Mouse (Mus musculus) midbrain, embryonic 13.5 days (tissue): ENCODE results near the gene Sit1. TPM values are rescaled to one million over a fixed set of nuclear protein-coding genes. Genes with fewer than 3 reads are reported as not detected.
"Not testable (repeated sequence)": the region's sequence is repeated elsewhere in the genome, so short reads cannot be mapped to it uniquely, and the experiment has no call there.

ENCODE experiments used
- ATAC-seq: fragments of 200-750 bp; cut with Nextera tagmentation; 2 replicates; pipeline ENCODE4 v1.8.0; 2017; ENCODE audit warnings: mild to moderate bottlenecking, moderate TSS enrichment, moderate library complexity
- H3K27ac ChIP-seq: fragments of 300-500 bp; sonication (generic); 2 replicates; pipeline ENCODE4 v1.5.1; 2015; ENCODE audit warnings: inconsistent platforms, mild to moderate bottlenecking, moderate library complexity
- H3K27me3 ChIP-seq: fragments of 300-500 bp; sonication (generic); 2 replicates; pipeline ENCODE4 v1.6.1; 2015; ENCODE audit warnings: mild to moderate bottlenecking, inconsistent platforms
- H3K36me3 ChIP-seq: fragments of 300-500 bp; sonication (generic); 2 replicates; pipeline ENCODE4 v1.6.1; 2015; ENCODE audit warnings: mild to moderate bottlenecking, inconsistent platforms
- H3K4me1 ChIP-seq: fragments of 300-500 bp; sonication (generic); replicated peaks from 2 replicates; pipeline ENCODE4 v1.6.1; 2015; ENCODE audit warnings: inconsistent platforms
- H3K4me2 ChIP-seq: fragments of 300-500 bp; sonication (generic); replicated peaks from 2 replicates; pipeline ENCODE4 v1.6.1; 2015; ENCODE audit warnings: moderate library complexity, mild to moderate bottlenecking, inconsistent platforms
- H3K4me3 ChIP-seq: fragments of 300-500 bp; sonication (generic); replicated peaks from 2 replicates; pipeline ENCODE4 v1.5.1; 2015; ENCODE audit warnings: mild to moderate bottlenecking, inconsistent platforms
- H3K9ac ChIP-seq: fragments of 300-500 bp; sonication (generic); replicated peaks from 2 replicates; pipeline ENCODE4 v1.6.1; 2015; ENCODE audit warnings: mild to moderate bottlenecking, inconsistent platforms
- H3K9me3 ChIP-seq: fragments of 300-500 bp; sonication (generic); 2 replicates; pipeline ENCODE4 v1.6.1; 2016; ENCODE audit warnings: mild to moderate bottlenecking, inconsistent platforms
- WGBS: fragments of 180-500 bp; shearing (Covaris S2); methylation state at CpG from one replicate; pipeline ENCODE4 v1.1.7; 2015; 5-methylcytosine and 5-hydroxymethylcytosine counted together
- polyA plus RNA-seq: library from polyadenylated mRNA; unstranded; fragments of >200 nt; fragmentation: Nextera tagmentation; extraction: Ambion mirVana; gene quantifications from 2 replicates; pipeline ENCODE4 v1.2.1, GENCODE M21; 2015

Sit1 gene
- polyA plus RNA-seq, 1 experiment from 2014 or later = not detected

GRCm38 (mm10) chr4:43497946-43498345, 14.4 kb upstream of the Sit1 start:
- no peak overlapping the region for H3K27ac ChIP-seq
- 0 out of 2 replicates have a peak, but pooled peaks cover 9% of the 10 kb centered on the region for H3K36me3 ChIP-seq
- H3K4me3 ChIP-seq = peak overlapping the region; percentile 53
- H3K9me3 ChIP-seq = no peaks in the 10 kb centered on the region
- H3K4me1 ChIP-seq = peaks cover 51% of the 10 kb centered on the region
- no peak for ATAC-seq
- peak overlapping the region; percentile 49; the same call in 1 of the 2 replicates for H3K9ac ChIP-seq
- peak overlapping the region; percentile 78 for H3K4me2 ChIP-seq
- 0 out of 2 replicates have a peak, but pooled peaks cover 5% of the 10 kb centered on the region for H3K27me3 ChIP-seq
- WGBS = 83% methylated on average over 4 of the region's 4 CpGs

- no peaks in the 10 kb centered on the region for H3K9me3 ChIP-seq
- no peak overlapping the region for H3K4me3 ChIP-seq
- 0 out of 2 replicates have a peak, but pooled peaks cover 5% of the 10 kb centered on the region for H3K27me3 ChIP-seq
- H3K27ac ChIP-seq = no peak overlapping the region
- no peak for ATAC-seq
- WGBS = 96% methylated on average over 8 of the region's 8 CpGs
- H3K4me2 ChIP-seq = 0 out of 2 replicates have a peak overlapping the region, but pooled peaks have one; percentile 78
- 0 out of 2 replicates have a peak, but pooled peaks cover 9% of the 10 kb centered on the region for H3K36me3 ChIP-seq
- H3K4me1 ChIP-seq = peaks cover 51% of the 10 kb centered on the region
- no peak overlapping the region; the same call in 1 of the 2 replicates for H3K9ac ChIP-seq
Observed at GRCm38 (mm10) chr4:43497405-43497804, 13.9 kb upstream of the Sit1 start.

GRCm38 (mm10) chr4:43496587-43496986, 13.1 kb upstream of the Sit1 start:
- WGBS = 45% methylated on average over 6 of the region's 6 CpGs
- no peaks in the 10 kb centered on the region for H3K9me3 ChIP-seq

GRCm38 (mm10) chr4:43493846-43494240, 10.3 kb upstream of the Sit1 start:
- H3K27ac ChIP-seq = peak overlapping the region; percentile 89

More at GRCm38 (mm10) chr4:43496587-43496986, 13.1 kb upstream of the Sit1 start:
- Histone ChIP-seq H3K4me1 (peaks cover 51% of the 10 kb centered on the region), H3K36me3 (0 out of 2 replicates have a peak, but pooled peaks cover 9% of the 10 kb centered on the region), H3K9ac (no peak overlapping the region), H3K27ac (no peak overlapping the region), H3K27me3 (0 out of 2 replicates have a peak, but pooled peaks cover 5% of the 10 kb centered on the region), H3K4me2 (no peak overlapping the region), H3K4me3 (no peak overlapping the region)
- ATAC-seq = no peak

GRCm38 (mm10) chr4:43493186-43493845, 9.8 kb upstream of the Sit1 start:
- Histone ChIP-seq H3K4me1 (peaks cover 36% of the 10 kb centered on the region), H3K27me3 (no peaks in the 10 kb centered on the region), H3K27ac (peak overlapping the region; percentile 89), H3K9ac (peak overlapping the region; percentile 80), H3K9me3 (no peaks in the 10 kb centered on the region), H3K4me2 (peak overlapping the region; percentile 67), H3K36me3 (0 out of 2 replicates have a peak, but pooled peaks cover 9% of the 10 kb centered on the region), H3K4me3 (peak overlapping the region; percentile 74)
- peak; percentile 90 for ATAC-seq
- WGBS = 0% methylated on average over 47 of the region's 47 CpGs

More at GRCm38 (mm10) chr4:43493846-43494240, 10.3 kb upstream of the Sit1 start:
- Histone ChIP-seq H3K27me3 (no peaks in the 10 kb centered on the region), H3K4me2 (peak overlapping the region; percentile 67), H3K4me1 (peaks cover 41% of the 10 kb centered on the region), H3K9ac (peak overlapping the region; percentile 80), H3K4me3 (peak overlapping the region; percentile 74), H3K36me3 (0 out of 2 replicates have a peak, but pooled peaks cover 9% of the 10 kb centered on the region), H3K9me3 (no peaks in the 10 kb centered on the region)
- ATAC-seq = no peak
- WGBS = 2% methylated on average over 9 of the region's 9 CpGs

GRCm38 (mm10) chr4:43492821-43493185, 9.3 kb upstream of the Sit1 start, which contains the start of gene Ccdc107:
Gene Ccdc107 (plus strand): TSS chr4:43492900.
- WGBS = under 1% methylated on average over 25 of the region's 25 CpGs
- H3K36me3 ChIP-seq = 0 out of 2 replicates have a peak, but pooled peaks cover 9% of the 10 kb centered on the region
- H3K27me3 ChIP-seq = no peaks in the 10 kb centered on the region
- H3K9me3 ChIP-seq = no peaks in the 10 kb centered on the region
- H3K4me2 ChIP-seq = peak within 1 kb of the TSS; percentile 67
- peak within 1 kb of the TSS; percentile 74 for H3K4me3 ChIP-seq
- peak within 1 kb of the TSS; percentile 80 for H3K9ac ChIP-seq
- peaks cover 31% of the 10 kb centered on the region for H3K4me1 ChIP-seq
- H3K27ac ChIP-seq = peak within 1 kb of the TSS; percentile 89
- ATAC-seq = peak; percentile 98

GRCm38 (mm10) chr4:43492101-43492820, 8.7 kb upstream of the Sit1 start:
- peaks cover 25% of the 10 kb centered on the region for H3K4me1 ChIP-seq
- 0 out of 2 replicates have a peak, but pooled peaks cover 5% of the 10 kb centered on the region for H3K36me3 ChIP-seq
- ATAC-seq = no peak
- 44% methylated on average over 12 of the region's 12 CpGs for WGBS
- peak overlapping the region; percentile 67 for H3K4me2 ChIP-seq
- H3K27ac ChIP-seq = peak overlapping the region; percentile 89
- H3K4me3 ChIP-seq = peak overlapping the region; percentile 74
- H3K27me3 ChIP-seq = no peaks in the 10 kb centered on the region
- no peak overlapping the region for H3K9ac ChIP-seq
- H3K9me3 ChIP-seq = no peaks in the 10 kb centered on the region

- H3K36me3 ChIP-seq = 0 out of 2 replicates have a peak, but pooled peaks cover 4% of the 10 kb centered on the region
- no peak for ATAC-seq
Observed at GRCm38 (mm10) chr4:43490801-43491200, 7.3 kb upstream of the Sit1 start.

GRCm38 (mm10) chr4:43489611-43490010, 6.1 kb upstream of the Sit1 start:
- no peak overlapping the region for H3K4me3 ChIP-seq
- 89% methylated on average over 3 of the region's 3 CpGs for WGBS
- no peak for ATAC-seq

More at GRCm38 (mm10) chr4:43490801-43491200, 7.3 kb upstream of the Sit1 start:
- Histone ChIP-seq H3K4me1 (peaks cover 14% of the 10 kb centered on the region), H3K27ac (no peak overlapping the region), H3K4me2 (no peak overlapping the region), H3K4me3 (no peak overlapping the region), H3K27me3 (no peaks in the 10 kb centered on the region), H3K9ac (no peak overlapping the region), H3K9me3 (no peaks in the 10 kb centered on the region)
- 79% methylated on average over 5 of the region's 5 CpGs for WGBS

GRCm38 (mm10) chr4:43485666-43486065, 2.1 kb upstream of the Sit1 start:
- H3K4me1 ChIP-seq, H3K36me3 ChIP-seq, H3K27ac ChIP-seq, H3K9ac ChIP-seq, H3K9me3 ChIP-seq, H3K4me3 ChIP-seq, ATAC-seq, H3K4me2 ChIP-seq, H3K27me3 ChIP-seq: not testable (repeated sequence)
- 89% methylated on average over 5 of the region's 5 CpGs for WGBS

More at GRCm38 (mm10) chr4:43489611-43490010, 6.1 kb upstream of the Sit1 start:
- Histone ChIP-seq H3K36me3 (no peaks in the 10 kb centered on the region), H3K4me1 (peaks cover 9% of the 10 kb centered on the region), H3K4me2 (no peak overlapping the region), H3K27me3 (no peaks in the 10 kb centered on the region), H3K27ac (no peak overlapping the region), H3K9me3 (no peaks in the 10 kb centered on the region), H3K9ac (no peak overlapping the region)

GRCm38 (mm10) chr4:43482591-43482990, 943 bp downstream of the Sit1 start:
- Histone ChIP-seq H3K36me3 (no peaks in the 10 kb centered on the region), H3K9me3 (no peaks in the 10 kb centered on the region), H3K27me3 (0 out of 2 replicates have a peak, but pooled peaks cover 5% of the 10 kb centered on the region), H3K27ac (no peak overlapping the region), H3K9ac (no peak overlapping the region), H3K4me2 (no peak overlapping the region), H3K4me1 (0 out of 2 replicates have a peak, but pooled peaks cover 4% of the 10 kb centered on the region), H3K4me3 (no peak overlapping the region)
- ATAC-seq = no peak
- WGBS = 75% methylated on average over 10 of the region's 10 CpGs
